Mouse (Mus musculus): ENCODE results near the gene Akap7.
A peak's percentile ranks its signal among the peaks of the same experiment; 100 is the strongest.

Gene Akap7

GRCm38 (mm10) chr10:25307770-25308169 lies at the start of gene Akap7:
Gene Akap7 (minus strand): TSS chr10:25307870.
- DNase-seq: no peak

GRCm38 (mm10) chr10:25354390-25354789 lies 46.7 kb upstream of the Akap7 start:
- no peak for DNase-seq

DNA sequence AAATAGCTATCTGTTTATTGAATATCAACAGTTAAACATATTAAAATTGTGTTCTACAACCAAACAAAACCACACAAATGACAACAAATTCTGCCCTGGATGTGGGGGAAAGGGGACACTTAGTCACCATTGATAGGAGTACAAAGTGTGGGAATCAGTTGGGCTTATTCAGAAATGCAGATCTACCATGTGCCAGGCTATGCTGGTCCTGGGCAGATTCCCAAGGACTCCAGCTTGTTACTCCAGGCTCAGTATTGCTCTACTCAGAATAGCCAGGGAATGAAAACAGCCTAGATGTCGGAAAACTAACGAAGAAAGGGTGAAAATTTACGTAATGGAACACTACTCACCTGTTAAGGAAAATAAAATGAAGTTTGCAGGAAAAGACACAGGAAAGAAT lies 46.3 kb upstream of the Akap7 start:
- no peak for DNase-seq

DNA sequence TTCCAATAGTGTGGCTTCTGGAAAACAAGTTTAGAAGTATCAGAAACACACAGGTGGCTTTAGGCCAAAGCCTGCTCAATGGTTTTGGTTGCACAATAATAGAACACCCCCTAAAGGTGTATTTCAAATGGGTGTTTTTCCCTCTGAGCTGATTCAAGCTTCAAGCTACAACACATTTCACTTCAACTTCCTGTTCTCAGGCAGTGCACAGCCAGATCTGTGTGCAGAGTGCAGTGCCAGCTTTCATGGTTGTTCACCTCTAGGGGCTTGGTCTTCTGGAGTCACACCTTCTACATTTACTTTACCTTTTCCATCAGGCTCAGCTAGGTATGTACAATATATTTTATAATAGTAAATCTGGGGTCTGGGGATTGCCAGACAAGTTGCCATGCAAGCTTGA lies 35.1 kb upstream of the Akap7 start:
- no peak for DNase-seq

DNA sequence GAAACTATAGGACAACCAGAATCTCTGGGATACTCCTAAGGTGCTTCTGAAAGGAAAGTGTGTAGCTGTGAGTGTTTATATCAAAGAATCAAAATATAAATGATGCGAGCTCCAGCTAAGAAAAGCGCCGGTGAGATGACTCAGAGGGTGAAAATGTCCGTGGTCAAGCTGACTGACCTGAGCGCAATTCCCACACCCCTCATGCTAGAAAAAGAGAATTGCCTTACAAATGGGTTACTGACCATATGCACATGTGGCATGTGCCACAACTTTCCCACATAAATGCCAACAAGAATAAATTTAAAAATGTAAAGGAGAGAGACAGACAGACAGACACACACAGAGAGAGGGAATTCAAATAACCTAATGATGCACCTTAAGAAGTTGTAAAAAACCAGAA lies 33.0 kb upstream of the Akap7 start:
- DNase-seq: no peak

DNA sequence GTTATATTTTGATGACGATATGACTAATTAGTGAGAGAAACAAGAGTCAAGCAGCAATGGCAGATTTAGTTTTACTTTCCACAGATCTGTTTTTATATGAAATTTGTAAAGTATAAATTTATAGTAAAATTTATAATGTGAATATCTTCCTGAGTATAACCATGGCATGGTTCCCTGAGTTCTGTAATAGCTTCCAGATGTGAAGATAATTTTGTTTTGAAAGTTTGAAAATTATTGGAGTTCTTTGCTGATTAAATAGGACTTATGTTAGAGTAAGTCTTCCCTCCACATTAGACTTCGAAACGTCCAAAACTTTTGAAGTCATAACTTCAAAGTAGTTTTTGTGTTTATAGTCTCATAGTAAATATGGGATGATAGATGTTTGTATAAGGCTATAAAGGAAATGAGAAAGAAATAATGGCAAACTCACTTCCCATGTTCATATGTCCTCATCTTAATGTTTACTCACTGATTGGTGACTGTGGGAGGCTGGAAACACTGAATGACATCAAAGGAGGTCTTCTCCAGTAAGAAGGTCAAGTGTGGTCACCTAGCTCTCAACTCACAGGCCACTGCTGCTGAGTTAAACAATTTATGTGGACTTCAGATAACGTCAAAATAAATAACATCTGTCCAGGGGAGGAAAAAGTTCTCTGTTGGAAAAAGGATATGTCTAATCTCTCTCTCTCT lies 25.9 kb upstream of the Akap7 start:
- no peak for DNase-seq

- DNase-seq: no peak
Measured at GRCm38 (mm10) chr10:25331321-25332049, 23.8 kb upstream of the Akap7 start.

- no peak for DNase-seq
Measured at GRCm38 (mm10) chr10:25330094-25330493, 22.4 kb upstream of the Akap7 start.

DNA sequence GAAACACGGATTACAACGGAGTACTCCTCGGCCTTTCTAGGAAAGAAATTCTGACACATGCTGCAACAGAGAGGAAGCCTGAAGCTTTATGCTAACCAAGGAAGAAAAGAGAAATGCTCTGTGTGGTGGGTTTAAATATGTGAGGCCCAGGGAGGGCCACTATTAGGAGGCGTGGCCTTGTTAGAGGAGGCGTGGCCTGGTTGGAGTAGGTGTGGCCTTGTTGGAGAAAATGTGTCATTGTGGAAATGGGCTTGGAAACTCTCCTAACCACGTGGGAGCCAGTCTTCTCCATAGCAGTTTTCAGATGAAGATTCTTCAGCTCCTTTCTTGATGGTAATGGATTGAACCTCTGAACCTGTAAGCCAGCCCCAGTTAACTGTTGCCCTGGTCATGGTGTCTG lies 19.8 kb upstream of the Akap7 start:
- DNase-seq: no peak

DNA sequence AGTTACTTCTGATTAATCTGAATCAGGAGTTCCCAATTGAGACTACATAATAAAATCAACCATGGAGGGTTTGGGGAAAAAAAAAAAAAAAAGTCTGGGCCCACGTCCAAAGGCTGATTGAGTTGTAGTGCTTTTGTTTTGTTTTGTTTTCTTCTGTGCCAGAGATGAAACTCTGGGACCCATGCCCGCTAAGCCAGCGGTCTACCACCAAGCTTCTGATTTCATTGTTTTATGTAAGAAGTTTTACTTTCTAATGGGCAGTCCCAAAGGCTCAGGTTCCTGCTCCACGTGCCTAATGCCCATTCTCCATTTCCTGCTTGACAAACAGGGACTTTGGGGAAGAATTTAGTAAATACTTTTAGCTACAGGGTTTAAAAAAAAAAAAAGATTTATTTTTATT lies 18.0 kb upstream of the Akap7 start:
- no peak for DNase-seq

DNA sequence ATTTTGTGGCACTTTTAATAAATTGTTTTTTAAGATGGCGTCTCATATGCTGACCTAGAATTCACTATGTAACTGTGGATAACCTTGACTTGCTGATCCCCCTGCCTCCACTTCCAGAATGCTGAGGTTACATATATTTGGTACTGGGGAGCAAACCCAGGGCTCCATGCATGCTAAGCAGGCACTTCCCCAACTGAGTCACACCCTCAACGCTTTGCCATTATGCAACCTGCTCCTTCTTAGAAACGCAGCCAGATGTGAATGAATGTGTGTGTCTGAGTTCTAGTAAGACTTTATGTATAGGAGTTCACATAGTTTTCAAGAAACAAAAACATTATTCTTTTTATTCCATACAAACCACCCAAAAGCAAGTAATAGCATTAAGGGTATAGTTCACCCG lies 13.5 kb upstream of the Akap7 start:
- no peak for DNase-seq

- DNase-seq: no peak
Measured at GRCm38 (mm10) chr10:25319531-25319930, 11.9 kb upstream of the Akap7 start.

DNA sequence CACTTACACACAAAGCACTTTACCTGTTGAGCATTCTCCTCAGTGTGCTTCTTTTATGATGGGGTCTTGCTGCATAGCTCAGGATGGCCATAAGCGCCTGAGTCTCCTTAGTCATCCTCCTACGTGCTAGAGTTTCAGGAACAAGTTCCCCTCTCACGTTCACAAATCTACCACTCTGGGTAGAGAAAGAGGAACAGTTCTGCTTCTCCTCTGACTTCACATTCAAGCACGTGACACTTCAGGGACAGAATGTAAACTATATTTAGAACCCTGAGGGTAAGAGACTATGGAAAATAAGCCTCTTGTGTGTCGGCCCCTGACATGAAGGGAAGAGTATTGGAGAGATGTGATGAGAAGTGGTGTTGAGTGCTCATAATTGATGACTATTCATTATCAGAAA lies 10.7 kb upstream of the Akap7 start:
- DNase-seq: no peak

- no peak for DNase-seq
Measured at GRCm38 (mm10) chr10:25317665-25318064, 10.0 kb upstream of the Akap7 start.

GRCm38 (mm10) chr10:25313856-25314584 lies 6.3 kb upstream of the Akap7 start:
- no peak for DNase-seq

- DNase-seq: no peak
Measured at GRCm38 (mm10) chr10:25311554-25312212, 4.0 kb upstream of the Akap7 start.

DNA sequence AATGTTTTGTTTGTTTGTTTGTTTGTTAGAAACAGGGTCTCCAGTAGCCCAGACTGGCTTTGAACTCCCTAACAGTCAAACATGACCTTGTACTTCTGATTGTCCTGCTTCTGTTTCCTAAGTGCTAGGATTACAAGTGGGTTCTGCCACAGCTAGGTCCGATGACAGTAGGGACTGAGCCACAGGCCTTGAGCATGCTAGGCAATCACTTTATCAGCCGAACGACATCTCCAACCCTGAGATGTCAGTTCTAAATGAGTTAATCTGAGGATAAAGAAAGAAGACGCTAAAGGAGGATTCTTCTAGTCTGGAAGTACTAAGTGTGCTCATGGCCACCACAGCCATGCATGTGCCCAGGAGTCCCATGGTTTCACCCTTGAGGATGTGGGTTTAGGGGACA lies 3.1 kb upstream of the Akap7 start:
- DNase-seq: no peak

GRCm38 (mm10) chr10:25309996-25310395 lies 2.3 kb upstream of the Akap7 start:
- no peak for DNase-seq

DNA sequence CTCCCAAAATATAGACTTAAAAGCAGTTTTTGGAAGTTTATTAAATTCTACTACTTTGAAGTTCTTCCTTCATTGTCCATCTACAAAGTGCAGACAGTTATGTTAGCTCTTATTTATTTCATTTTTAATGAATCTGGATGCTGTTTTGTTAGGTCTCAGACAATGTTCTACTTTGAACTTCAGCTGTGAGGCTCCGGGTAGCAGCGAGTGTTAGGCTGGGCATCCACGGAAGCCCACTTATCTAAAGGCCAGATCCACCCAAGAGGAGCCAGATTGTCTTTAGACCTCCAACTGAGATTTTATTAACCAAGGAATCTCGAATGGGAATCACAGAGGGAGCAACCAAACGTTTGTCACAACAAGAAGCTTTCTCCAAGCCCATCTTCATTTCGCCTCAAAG lies 2.5 kb downstream of the Akap7 start:
- no peak for DNase-seq

GRCm38 (mm10) chr10:25304608-25305007 lies 3.1 kb downstream of the Akap7 start:
- no peak for DNase-seq

- DNase-seq: no peak
Measured at GRCm38 (mm10) chr10:25299031-25299529, 8.6 kb downstream of the Akap7 start.

- DNase-seq: peak; percentile 10
Measured at GRCm38 (mm10) chr10:25298264-25298671, 9.4 kb downstream of the Akap7 start.

- peak; percentile 13 for DNase-seq
Measured at GRCm38 (mm10) chr10:25297666-25298263, 9.9 kb downstream of the Akap7 start.
